Mouse (Mus musculus): ENCODE measurements at regions not wholly inside any gene's neighbourhood (a gene's known extent, or its start where the extent isn't known, plus 50 kb on each side); places are given as distances from the start of the nearest gene placed in this dataset.
A peak's percentile ranks its signal among the peaks of the same experiment; 100 is the strongest.
"Not testable (repeated sequence)": the region's sequence is repeated elsewhere in the genome, so short reads cannot be mapped to it uniquely, and the experiment has no call there.

GRCm38 (mm10) chr7:60622271-60623249 is 482.5 kb upstream of the Snrpn start:
- peak; percentile 7 to 27 for DNase-seq (ENCODE audit: low spot score in 2 of 2)

GRCm38 (mm10) chr7:60617070-60617674 is 477.2 kb upstream of the Snrpn start:
- DNase-seq (ENCODE audit: low spot score in 2 of 2), result not testable (repeated sequence)
